Mouse (Mus musculus): ENCODE data around the gene Spata2. TPM values are rescaled to one million over a fixed set of nuclear protein-coding genes. Genes with fewer than 3 reads are reported as not detected.

Gene Spata2
- total RNA-seq, 1 experiment from 2014 or later: 9.5 TPM

DNA sequence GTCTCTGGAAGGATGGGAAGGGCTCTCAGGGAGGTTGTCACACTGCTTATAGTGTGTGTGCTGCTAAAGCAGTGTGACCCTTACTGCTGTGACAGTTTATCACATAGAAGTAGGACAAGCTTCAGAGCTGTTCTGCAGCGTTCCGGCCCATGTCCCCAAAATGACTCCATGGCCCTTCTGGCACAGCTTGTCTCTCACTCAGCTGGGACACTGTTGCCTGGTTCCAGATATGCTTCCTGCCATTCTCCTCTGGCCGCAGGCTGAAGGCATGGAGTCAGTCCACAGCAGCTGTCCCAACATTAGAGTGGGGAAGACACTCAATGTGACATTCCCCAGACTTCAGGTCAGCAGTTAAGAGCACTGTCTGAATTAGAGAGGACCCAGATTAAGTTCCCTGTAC, 34.1 kb downstream of the Spata2 start:
- ATAC-seq (ENCODE audit: extremely low read depth, insufficient number of reproducible peaks, low FRiP score, poor library complexity, severe bottlenecking): no peak

DNA sequence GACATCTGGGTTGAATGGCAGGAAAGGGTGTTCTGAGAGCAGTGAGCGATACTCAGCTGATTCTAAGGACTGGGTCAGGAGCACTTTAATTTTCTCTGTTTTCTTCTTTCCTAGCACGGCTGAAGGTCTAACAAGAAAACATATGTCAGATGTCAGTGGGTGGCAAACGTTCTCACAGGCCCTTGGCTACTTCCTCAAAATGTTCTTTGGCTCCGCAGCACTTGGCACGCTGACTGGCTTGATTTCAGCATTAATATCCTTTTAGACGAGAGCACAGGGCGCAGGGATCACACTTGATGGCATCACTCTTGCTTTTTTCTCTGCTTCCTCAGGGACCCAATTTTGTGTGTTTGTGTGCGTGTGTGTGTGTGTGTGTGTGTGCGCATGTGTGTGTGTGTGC, 35.5 kb downstream of the Spata2 start:
- ATAC-seq (ENCODE audit: extremely low read depth, insufficient number of reproducible peaks, low FRiP score, poor library complexity, severe bottlenecking): no peak

DNA sequence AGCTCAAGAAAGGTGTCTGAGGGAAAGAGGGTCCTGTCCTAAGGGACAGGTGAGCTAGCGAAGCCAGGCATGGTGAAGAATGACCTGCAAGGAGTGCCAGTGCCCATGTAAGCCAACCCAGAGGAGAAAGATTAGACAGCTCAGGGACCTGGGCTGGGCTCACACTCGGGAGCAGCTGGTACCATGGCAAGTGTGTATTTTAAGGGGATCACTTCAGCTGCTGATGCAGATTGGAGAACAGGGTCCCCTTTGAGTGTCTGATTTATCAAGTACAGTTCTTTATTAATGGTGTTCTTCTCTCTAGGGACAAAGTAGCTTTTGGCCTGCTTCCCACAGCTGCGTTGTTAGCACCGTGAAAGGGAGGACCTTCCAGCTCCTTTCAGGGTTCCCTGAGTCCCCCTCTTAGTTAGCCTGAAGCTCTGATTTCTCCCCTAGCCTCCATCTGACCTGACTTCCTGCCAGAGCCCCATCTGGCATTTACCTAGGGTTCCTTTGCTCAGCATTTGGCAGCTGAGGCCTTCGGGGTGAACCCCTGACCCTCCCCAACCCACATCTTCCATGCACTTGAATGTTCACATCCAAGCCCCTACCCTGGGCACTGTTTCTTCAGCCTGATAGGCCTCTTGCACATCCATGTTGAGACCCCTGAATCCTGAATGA, 36.2 kb downstream of the Spata2 start:
- no peak for ATAC-seq (ENCODE audit: extremely low read depth, insufficient number of reproducible peaks, low FRiP score, poor library complexity, severe bottlenecking)

DNA sequence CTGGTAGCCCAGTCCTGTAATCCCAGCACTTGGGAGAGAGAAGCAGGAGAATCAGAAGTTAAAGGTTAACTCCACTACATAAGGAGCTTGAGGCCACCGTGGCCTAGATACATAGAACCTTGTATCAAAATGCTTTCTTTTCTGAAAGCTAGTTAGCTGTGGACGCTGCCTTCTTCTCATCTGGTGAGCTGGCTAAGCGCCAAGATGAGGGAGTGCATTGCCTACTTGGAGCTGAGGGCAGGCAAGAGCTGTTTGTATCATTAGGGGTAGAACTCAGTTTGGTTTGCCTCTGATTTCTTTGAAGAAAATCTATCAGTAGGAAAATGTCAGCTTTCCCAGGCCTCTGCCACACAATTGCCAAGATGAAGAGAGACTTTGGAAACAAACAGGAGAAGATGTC, 38.9 kb downstream of the Spata2 start:
- ATAC-seq (ENCODE audit: extremely low read depth, insufficient number of reproducible peaks, low FRiP score, poor library complexity, severe bottlenecking): no peak

DNA sequence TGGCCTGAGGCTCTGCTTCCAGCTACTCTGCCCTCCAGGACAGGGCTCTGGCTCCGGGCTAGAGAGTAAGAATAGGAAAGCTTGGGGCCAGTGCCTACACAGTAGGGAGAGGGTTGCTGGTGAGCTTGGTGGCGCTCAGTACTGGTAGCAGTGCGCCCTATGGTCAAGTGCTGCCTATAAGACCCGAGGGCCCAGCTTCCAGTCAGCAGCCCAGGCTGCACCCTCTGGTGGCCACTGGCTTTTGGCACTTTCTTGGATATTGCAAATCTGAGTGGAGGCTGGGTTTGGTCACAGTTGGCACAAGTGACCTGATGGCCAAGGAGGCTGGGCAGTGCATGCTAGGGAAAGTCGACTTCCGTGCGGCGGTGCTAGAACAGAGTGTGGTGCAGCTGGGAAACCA, 42.0 kb downstream of the Spata2 start:
- no peak for ATAC-seq (ENCODE audit: extremely low read depth, insufficient number of reproducible peaks, low FRiP score, poor library complexity, severe bottlenecking)

DNA sequence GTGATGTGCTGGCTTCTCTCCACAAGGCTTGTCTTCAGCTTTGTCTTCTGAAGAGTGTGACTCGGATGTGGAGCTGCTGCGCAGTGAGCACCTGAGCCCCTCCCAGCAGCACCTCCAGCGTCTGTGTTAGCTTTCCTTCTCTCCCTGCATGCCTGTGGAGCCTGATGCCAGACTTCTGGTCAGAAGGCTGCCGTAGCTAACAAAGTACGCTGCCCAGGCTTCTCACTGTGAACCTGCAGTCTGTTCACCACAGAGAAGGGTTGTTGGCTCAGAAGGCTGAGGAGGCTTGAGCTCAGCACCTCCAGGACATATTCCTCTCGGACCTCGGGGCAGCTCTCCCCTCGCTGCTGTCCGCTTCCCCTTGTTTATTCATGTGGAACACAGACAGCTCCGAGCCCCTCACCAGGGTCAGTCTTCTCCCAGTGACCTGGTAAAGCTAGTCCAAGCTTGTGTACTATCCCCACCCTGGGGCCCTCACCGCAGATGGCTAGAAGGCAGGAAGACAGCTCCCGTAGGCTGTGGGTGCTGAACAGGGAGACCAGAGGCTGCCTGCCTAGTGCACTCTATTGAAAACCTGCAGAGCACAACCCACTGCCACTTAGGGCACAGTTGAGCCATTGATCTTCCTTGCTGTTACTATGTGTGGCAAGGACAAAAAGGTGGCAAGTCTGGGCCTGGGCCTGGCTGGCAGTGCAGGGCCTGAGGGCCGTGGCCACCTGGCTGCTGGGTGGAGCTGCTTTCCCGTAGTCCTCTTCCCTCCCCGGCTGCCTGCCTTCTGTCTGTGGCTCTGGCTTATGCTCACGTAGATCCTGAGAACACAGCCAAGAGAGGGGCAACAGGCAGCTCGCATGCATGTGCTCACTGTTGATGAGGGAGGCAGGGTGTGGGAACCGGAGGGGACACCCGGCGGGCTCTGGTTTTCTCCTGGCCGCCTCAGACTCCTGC, 43.1 kb downstream of the Spata2 start:
- ATAC-seq (ENCODE audit: extremely low read depth, insufficient number of reproducible peaks, low FRiP score, poor library complexity, severe bottlenecking): no peak

DNA sequence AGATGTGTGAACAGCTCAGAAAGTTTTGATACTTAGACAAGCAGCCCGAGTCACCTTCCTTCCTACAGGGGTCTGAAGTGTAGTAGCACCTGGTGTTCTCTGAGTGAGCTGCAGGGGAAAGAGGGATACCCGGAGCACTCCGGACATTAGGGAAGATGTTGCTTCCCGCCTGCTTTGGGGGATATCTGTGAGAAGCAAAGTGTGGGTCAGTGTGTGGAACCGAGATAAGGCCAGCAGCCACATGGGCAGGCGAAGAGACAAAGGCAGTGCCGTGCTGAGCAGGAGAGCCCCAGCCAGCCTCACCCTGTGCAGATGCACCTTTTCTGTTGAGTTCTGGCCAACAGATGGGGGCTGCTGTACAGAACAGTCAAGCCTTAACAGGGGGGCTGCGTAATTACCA, 45.1 kb downstream of the Spata2 start:
- ATAC-seq (ENCODE audit: extremely low read depth, insufficient number of reproducible peaks, low FRiP score, poor library complexity, severe bottlenecking): no peak

DNA sequence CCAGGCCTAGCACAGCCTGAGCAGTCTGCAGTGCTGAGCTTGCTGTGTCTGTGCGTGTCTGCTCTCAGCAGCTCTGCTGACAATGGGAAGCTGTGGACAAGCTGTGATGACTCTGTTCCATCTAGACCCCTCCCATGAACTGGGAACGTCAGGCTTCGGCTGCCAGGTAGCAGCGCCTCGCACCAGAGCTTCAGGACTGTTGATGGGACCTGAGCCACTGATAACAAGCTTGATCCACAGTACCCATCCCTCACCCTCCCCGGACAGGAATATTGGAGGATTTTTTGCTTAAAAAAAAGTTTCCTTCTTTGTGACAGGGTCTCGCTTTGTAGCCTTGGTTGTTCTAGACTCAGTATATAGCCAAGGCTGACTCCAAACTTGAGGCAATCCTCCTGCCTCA, 45.5 kb downstream of the Spata2 start:
- ATAC-seq (ENCODE audit: extremely low read depth, insufficient number of reproducible peaks, low FRiP score, poor library complexity, severe bottlenecking): no peak

DNA sequence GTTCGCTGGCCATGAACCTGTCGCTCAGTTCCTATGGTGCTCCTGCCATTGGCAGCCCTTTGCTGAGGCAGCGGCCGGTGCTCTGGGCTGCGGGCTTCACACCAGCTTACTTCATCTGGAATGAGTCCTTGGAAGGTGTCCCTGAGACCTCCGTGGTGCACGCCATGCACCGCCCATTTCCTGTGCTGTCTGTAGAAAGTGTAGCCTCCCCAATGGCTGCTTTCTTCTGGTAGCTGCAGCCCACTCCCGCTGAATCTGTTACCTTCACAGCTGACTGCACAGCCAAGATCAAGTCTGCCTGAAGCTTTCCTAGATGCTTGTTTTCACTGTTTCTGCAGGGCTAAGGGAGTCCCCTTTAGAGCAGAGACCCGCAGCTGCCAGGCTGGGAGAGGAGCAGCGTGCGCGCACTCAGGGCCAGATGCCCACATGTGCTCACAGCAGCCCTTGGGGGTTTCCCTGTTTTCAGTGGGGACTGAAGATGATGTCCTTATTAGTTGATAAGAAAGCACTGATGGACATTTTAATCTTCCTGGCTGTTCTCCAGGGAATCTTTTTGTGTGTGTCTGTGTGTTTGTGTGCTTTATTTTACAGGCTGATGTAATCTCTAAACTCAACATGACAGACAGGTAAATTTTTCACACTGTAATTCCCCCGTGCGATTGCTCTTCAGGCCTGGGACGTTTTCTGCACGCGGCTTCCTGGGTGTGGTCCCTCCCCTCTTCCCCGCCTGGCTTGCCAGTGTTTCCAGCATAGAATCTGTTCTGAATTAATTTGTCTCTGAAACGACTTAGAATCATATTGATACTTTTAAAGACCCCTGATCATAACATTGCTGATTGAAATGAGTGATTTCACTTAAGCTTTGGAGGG, 46.5 kb downstream of the Spata2 start:
- no peak for ATAC-seq (ENCODE audit: extremely low read depth, insufficient number of reproducible peaks, low FRiP score, poor library complexity, severe bottlenecking)

DNA sequence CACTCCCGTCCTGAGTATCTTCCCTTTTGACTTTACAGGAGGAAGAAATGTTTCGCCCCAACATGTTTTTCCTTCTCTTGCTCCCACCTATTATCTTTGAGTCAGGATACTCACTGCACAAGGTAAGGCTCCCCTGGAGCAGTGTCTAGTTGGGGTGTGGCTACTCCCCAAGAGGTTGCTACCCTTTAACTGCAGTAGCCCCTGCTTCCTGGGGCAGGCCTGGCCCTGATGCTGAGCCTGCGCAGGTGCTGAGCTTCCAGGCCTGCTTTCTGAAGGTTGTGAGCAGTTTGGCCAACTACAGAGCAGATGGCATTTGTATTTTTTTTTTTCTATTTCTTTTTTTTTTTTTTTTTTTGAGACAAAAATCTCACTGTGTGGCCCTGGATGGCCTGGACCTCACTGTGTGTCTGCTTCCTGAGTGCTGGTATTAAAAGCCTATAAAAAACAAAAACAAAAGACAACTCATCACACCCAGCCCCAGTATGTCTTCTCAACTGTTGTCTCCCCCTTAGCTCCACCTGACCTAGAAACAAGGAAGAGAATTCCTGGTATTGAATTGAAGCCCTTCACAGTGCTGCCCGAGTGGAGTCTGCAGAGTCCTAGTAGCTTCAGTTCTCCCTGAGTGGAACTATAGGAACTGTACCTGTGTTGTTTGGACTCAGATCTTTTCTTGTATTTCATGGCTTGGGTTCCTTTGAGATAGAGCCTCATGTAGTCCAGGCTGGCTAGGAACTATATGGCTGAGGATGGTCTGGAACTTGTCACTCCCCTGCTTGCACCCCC, 49.1 kb downstream of the Spata2 start:
- no peak for ATAC-seq (ENCODE audit: extremely low read depth, insufficient number of reproducible peaks, low FRiP score, poor library complexity, severe bottlenecking)

DNA sequence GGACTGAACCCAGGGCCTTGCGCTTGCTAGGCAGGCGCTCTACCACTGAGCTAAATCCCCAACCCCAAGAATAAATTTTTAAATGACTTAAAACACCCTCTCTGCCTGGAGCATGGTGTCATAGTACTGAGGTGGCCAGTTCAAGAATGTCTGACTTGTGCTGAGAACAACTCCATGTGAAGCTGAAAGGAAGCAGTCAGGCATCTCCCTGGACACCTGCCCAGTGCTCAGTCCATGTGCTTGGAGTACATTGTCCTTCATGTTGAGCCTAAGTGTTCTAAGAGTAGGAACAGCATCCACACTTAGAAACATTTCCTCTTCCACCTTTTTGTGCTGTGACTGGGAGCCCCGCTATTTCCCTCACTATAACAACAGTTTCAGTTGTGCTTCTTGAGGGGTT, 53.3 kb downstream of the Spata2 start:
- no peak for ATAC-seq (ENCODE audit: extremely low read depth, insufficient number of reproducible peaks, low FRiP score, poor library complexity, severe bottlenecking)

DNA sequence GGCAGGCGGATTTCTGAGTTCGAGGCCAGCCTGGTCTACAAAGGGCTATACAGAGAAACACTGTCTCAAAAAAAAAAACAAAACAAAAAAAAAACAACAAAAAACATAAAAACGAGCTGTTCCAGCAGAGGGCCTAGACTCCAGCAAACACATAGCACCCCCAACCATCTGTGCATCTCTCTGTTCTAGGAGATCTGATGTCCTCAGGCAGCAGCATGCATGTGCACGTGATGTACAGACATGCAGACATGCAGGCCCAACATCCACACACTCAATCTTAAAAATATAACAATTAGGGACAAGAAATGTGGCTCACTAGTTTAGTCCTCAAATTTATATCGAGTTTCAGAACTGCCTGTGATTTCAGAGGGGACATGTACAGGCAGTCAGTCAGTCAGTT, 56.3 kb downstream of the Spata2 start:
- ATAC-seq (ENCODE audit: extremely low read depth, insufficient number of reproducible peaks, low FRiP score, poor library complexity, severe bottlenecking): no peak

DNA sequence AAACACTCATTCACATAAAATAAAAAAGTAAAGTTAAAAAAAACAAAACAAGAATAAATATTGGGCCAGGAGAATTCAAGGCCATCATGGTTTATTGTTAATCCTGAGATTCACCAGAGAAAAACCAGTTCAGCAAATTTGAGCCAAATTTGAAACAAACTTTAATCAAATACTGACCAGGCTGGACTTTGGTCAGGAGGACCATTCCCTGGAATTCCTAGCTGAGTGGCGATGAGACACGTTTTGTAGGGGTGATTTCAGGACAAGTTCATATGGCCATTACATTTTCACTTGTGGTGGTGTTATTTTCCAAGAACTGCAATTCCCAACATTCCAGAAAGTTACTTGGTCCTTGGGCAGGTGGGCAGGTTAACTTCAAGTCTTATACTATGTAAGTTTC, 57.1 kb downstream of the Spata2 start:
- no peak for ATAC-seq (ENCODE audit: extremely low read depth, insufficient number of reproducible peaks, low FRiP score, poor library complexity, severe bottlenecking)

DNA sequence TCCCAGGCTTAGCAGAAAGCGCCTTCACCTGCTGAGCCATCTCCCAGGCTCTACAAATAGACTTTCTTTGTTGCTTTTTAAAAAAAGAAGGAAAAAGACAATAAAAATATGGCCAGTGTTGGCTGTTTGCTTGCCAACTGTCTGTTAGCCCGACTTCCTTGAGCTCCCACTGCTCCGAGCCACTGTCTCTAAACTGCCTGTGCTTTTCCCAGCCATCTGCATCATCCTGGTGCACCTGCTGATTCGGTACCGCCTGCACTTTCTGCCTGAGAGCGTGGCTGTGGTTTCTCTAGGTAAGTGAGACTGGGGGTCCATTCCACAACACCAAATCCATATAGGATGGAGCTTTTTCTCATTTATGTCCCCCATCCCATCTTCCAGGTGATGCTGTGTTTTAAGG, 58.1 kb downstream of the Spata2 start:
- ATAC-seq (ENCODE audit: extremely low read depth, insufficient number of reproducible peaks, low FRiP score, poor library complexity, severe bottlenecking): no peak

DNA sequence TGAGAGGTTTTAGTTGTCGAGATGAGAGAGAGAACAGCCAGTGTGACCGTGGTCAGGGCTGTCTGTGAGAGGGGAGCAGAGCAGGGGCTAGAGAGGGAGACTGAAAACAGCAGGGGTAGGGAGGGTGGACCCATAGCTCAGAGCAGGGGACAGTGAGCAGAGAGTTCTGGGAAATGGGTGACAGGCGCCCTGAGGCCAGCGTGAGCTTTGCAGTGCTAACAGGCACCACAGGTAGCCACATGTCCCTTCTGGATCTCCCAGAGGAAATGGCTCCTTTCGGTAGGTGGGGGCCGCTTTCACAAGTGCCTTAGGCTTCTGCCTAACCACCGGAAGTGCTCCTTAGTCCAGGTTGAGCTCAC, 61.3 kb downstream of the Spata2 start:
- no peak for ATAC-seq (ENCODE audit: extremely low read depth, insufficient number of reproducible peaks, low FRiP score, poor library complexity, severe bottlenecking)
